Mouse (Mus musculus) MEL (cell line): ENCODE data around the gene Spata31d1d. TPM values are rescaled to one million over a fixed set of nuclear protein-coding genes. Genes with fewer than 3 reads are reported as not detected.

ENCODE experiments used
- DNase-seq: peaks from one replicate; pipeline ENCODE4 v3.0.0; 2011; ENCODE audit warnings: low read depth, low spot score
- H3K27ac ChIP-seq: 2 replicates; pipeline ENCODE4 v1.5.1; 2012; ENCODE audit warnings: low read depth, mild to moderate bottlenecking, control low read depth, low read length, moderate library complexity; ENCODE audit not compliant: control insufficient read depth
- H3K27me3 ChIP-seq, 2 experiments: fragments of 150-350 bp in 1 of 2; sonication (generic) in 1 of 2; 2 replicates each; pipeline ENCODE4 v1.6.1; 2012; ENCODE audit warnings: low read length in 2 of 2, mild to moderate bottlenecking in 2 of 2, improper control_type of control experiment in 1 of 2, moderate library complexity in 1 of 2; ENCODE audit not compliant: insufficient read depth in 2 of 2, control insufficient read depth in 1 of 2
- H3K36me3 ChIP-seq, 2 experiments: 2 replicates each; pipeline ENCODE4 v1.6.1; 2012 to 2014; ENCODE audit warnings: low read length in 2 of 2, improper control_type of control experiment in 1 of 2, inconsistent platforms in 1 of 2, mild to moderate bottlenecking in 1 of 2; ENCODE audit not compliant: insufficient read depth in 2 of 2, control insufficient read depth in 1 of 2
- H3K4me1 ChIP-seq, 2 experiments: fragments of 150-350 bp in 1 of 2; sonication (generic) in 1 of 2; 2 replicates each; pipeline ENCODE4 v1.6.1; 2012; ENCODE audit warnings: low read length in 2 of 2, improper control_type of control experiment in 1 of 2, mild to moderate bottlenecking in 1 of 2; ENCODE audit not compliant: insufficient read depth in 2 of 2, control insufficient read depth in 1 of 2
- H3K4me3 ChIP-seq, 2 experiments: fragments of 150-350 bp in 1 of 2; sonication (generic) in 1 of 2; 2 replicates each; pipeline ENCODE4 v1.5.1; 2012; ENCODE audit warnings: low read depth in 2 of 2, low read length in 2 of 2, mild to moderate bottlenecking in 2 of 2, moderate library complexity in 2 of 2, control low read depth in 1 of 2, improper control_type of control experiment in 1 of 2; ENCODE audit not compliant: control insufficient read depth in 1 of 2, insufficient read depth in 1 of 2
- H3K79me2 ChIP-seq: 2 replicates; pipeline ENCODE4 v1.6.1; 2012; ENCODE audit warnings: mild to moderate bottlenecking, low read length, moderate library complexity; ENCODE audit not compliant: control insufficient read depth, poor library complexity, insufficient read depth
- H3K9ac ChIP-seq: 2 replicates; pipeline ENCODE4 v1.6.1; 2012; ENCODE audit warnings: low read depth, mild to moderate bottlenecking, control low read depth, low read length, moderate library complexity; ENCODE audit not compliant: control insufficient read depth, poor library complexity, severe bottlenecking
- H3K9me3 ChIP-seq: fragments of 150-350 bp; sonication (generic); replicated peaks from 2 replicates; pipeline ENCODE4 v1.6.1; 2012; ENCODE audit warnings: mild to moderate bottlenecking, low read length, improper control_type of control experiment, moderate library complexity; ENCODE audit not compliant: insufficient read depth
- BHLHE40 ChIP-seq: IDR thresholded peaks from 2 replicates; pipeline ENCODE4 v1.6.1; 2012; ENCODE audit warnings: low read depth, mild to moderate bottlenecking, inconsistent platforms, low read length, improper control_type of control experiment, borderline replicate concordance
- CHD1 ChIP-seq: IDR thresholded peaks from 2 replicates; pipeline ENCODE4 v1.6.1; 2012; ENCODE audit warnings: low read depth, mild to moderate bottlenecking, inconsistent platforms, low read length, improper control_type of control experiment
- CHD2 ChIP-seq: IDR thresholded peaks from 2 replicates; pipeline ENCODE4 v1.6.1; 2011; ENCODE audit warnings: low read length, improper control_type of control experiment
- CTCF ChIP-seq, 3 experiments: IDR thresholded peaks in 2 of 3; conservative IDR thresholded peaks in 1 of 3; 2 replicates each; pipeline ENCODE4 v1.5.1; 2011 to 2012; ENCODE audit warnings: low read length in 3 of 3, low read depth in 2 of 3, mild to moderate bottlenecking in 2 of 3, improper control_type of control experiment in 1 of 3, inconsistent platforms in 1 of 3, mixed read lengths in 1 of 3, moderate library complexity in 1 of 3; ENCODE audit not compliant: control insufficient read depth in 1 of 3, insufficient read depth in 1 of 3, poor library complexity in 1 of 3, severe bottlenecking in 1 of 3
- E2F4 ChIP-seq: IDR thresholded peaks from 2 replicates; pipeline ENCODE4 v1.6.1; 2011; ENCODE audit warnings: low read depth, low read length, improper control_type of control experiment, borderline replicate concordance
- ELF1 ChIP-seq: IDR thresholded peaks from 2 replicates; pipeline ENCODE4 v1.6.1; 2014; ENCODE audit warnings: low read depth, mild to moderate bottlenecking, inconsistent platforms, low read length, improper control_type of control experiment, moderate library complexity
- ETS1 ChIP-seq: IDR thresholded peaks from 2 replicates; pipeline ENCODE4 v1.6.1; 2012; ENCODE audit warnings: low read depth, mild to moderate bottlenecking, inconsistent platforms, low read length, improper control_type of control experiment, moderate library complexity
- GABPA ChIP-seq: IDR thresholded peaks from 2 replicates; pipeline ENCODE4 v1.6.1; 2012; ENCODE audit warnings: low read depth, mild to moderate bottlenecking, inconsistent platforms, low read length, improper control_type of control experiment, moderate library complexity
- GATA1 ChIP-seq: IDR thresholded peaks from 2 replicates; pipeline ENCODE4 v1.6.1; 2011; ENCODE audit warnings: low read depth, low read length, improper control_type of control experiment
- HCFC1 ChIP-seq: IDR thresholded peaks from 2 replicates; pipeline ENCODE4 v1.6.1; 2012; ENCODE audit warnings: low read depth, mild to moderate bottlenecking, inconsistent platforms, low read length, improper control_type of control experiment, moderate library complexity
- JUND ChIP-seq: IDR thresholded peaks from 2 replicates; pipeline ENCODE4 v1.6.1; 2011; ENCODE audit warnings: low read depth, mild to moderate bottlenecking, improper control_type of control experiment, low read length
- MAFK ChIP-seq: IDR thresholded peaks from 2 replicates; pipeline ENCODE4 v1.6.1; 2011; ENCODE audit warnings: low read depth, mild to moderate bottlenecking, low read length, improper control_type of control experiment, borderline replicate concordance
- MAX ChIP-seq: IDR thresholded peaks from 2 replicates; pipeline ENCODE4 v1.6.1; 2011; ENCODE audit warnings: low read length, improper control_type of control experiment
- MAZ ChIP-seq: IDR thresholded peaks from 2 replicates; pipeline ENCODE4 v1.6.1; 2012; ENCODE audit warnings: low read depth, mild to moderate bottlenecking, inconsistent platforms, low read length, improper control_type of control experiment
- MEF2A ChIP-seq: IDR thresholded peaks from 2 replicates; pipeline ENCODE4 v1.6.1; 2014; ENCODE audit warnings: low read depth, mild to moderate bottlenecking, inconsistent platforms, low read length, improper control_type of control experiment; ENCODE audit not compliant: poor library complexity, insufficient replicate concordance, severe bottlenecking; ENCODE audit errors: extremely low read depth
- MXI1 ChIP-seq: IDR thresholded peaks from 2 replicates; pipeline ENCODE4 v1.6.1; 2011; ENCODE audit warnings: mild to moderate bottlenecking, low read depth, low read length, improper control_type of control experiment
- MYB ChIP-seq: IDR thresholded peaks from 2 replicates; pipeline ENCODE4 v1.6.1; 2011; ENCODE audit warnings: mild to moderate bottlenecking, low read depth, low read length, improper control_type of control experiment
- MYC ChIP-seq: IDR thresholded peaks from 2 replicates; pipeline ENCODE4 v1.6.1; 2011; ENCODE audit warnings: low read depth, mild to moderate bottlenecking, low read length, improper control_type of control experiment, moderate library complexity
- NELFE ChIP-seq: IDR thresholded peaks from 2 replicates; pipeline ENCODE4 v1.6.1; 2011; ENCODE audit warnings: low read depth, low read length, improper control_type of control experiment
- NRF1 ChIP-seq: IDR thresholded peaks from 2 replicates; pipeline ENCODE4 v1.6.1; 2014; ENCODE audit warnings: low read depth, mild to moderate bottlenecking, inconsistent platforms, low read length, improper control_type of control experiment, moderate library complexity; ENCODE audit not compliant: poor library complexity, insufficient read depth, severe bottlenecking
- POLR2AphosphoS2 ChIP-seq: IDR thresholded peaks from 2 replicates; pipeline ENCODE4 v1.6.1; 2011; ENCODE audit warnings: low read length, improper control_type of control experiment
- RAD21 ChIP-seq: IDR thresholded peaks from 2 replicates; pipeline ENCODE4 v1.6.1; 2011; ENCODE audit warnings: mild to moderate bottlenecking, low read depth, low read length, improper control_type of control experiment
- RCOR1 ChIP-seq: IDR thresholded peaks from 2 replicates; pipeline ENCODE4 v1.6.1; 2012; ENCODE audit warnings: low read depth, mild to moderate bottlenecking, inconsistent platforms, low read length, improper control_type of control experiment
- SIN3A ChIP-seq: IDR thresholded peaks from 2 replicates; pipeline ENCODE4 v1.6.1; 2012; ENCODE audit warnings: low read length, improper control_type of control experiment, inconsistent platforms
- SMC3 ChIP-seq: IDR thresholded peaks from 2 replicates; pipeline ENCODE4 v1.6.1; 2011; ENCODE audit warnings: low read depth, low read length, improper control_type of control experiment
- TAL1 ChIP-seq: IDR thresholded peaks from 2 replicates; pipeline ENCODE4 v1.6.1; 2012; ENCODE audit warnings: mild to moderate bottlenecking, inconsistent platforms, low read length, moderate library complexity, mixed read lengths
- TCF12 ChIP-seq: IDR thresholded peaks from 2 replicates; pipeline ENCODE4 v1.6.1; 2014; ENCODE audit warnings: low read depth, mild to moderate bottlenecking, inconsistent platforms, low read length, improper control_type of control experiment, moderate library complexity
- UBTF ChIP-seq: IDR thresholded peaks from 2 replicates; pipeline ENCODE4 v1.6.1; 2012; ENCODE audit warnings: low read depth, mild to moderate bottlenecking, inconsistent platforms, low read length, improper control_type of control experiment, moderate library complexity, borderline replicate concordance; ENCODE audit not compliant: insufficient read depth
- ZC3H11A ChIP-seq: IDR thresholded peaks from 2 replicates; pipeline ENCODE4 v1.6.1; 2012; ENCODE audit warnings: low read depth, mild to moderate bottlenecking, inconsistent platforms, low read length, improper control_type of control experiment
- ZKSCAN1 ChIP-seq: IDR thresholded peaks from 2 replicates; pipeline ENCODE4 v1.6.1; 2012; ENCODE audit warnings: low read depth, mild to moderate bottlenecking, inconsistent platforms, low read length, improper control_type of control experiment, moderate library complexity
- ZMIZ1 ChIP-seq: IDR thresholded peaks from 2 replicates; pipeline ENCODE4 v1.6.1; 2012; ENCODE audit warnings: low read depth, mild to moderate bottlenecking, inconsistent platforms, low read length, improper control_type of control experiment, moderate library complexity
- ZNF384 ChIP-seq: IDR thresholded peaks from 2 replicates; pipeline ENCODE4 v1.6.1; 2012; ENCODE audit warnings: low read depth, mild to moderate bottlenecking, inconsistent platforms, low read length, improper control_type of control experiment
- polyA plus RNA-seq, 2 experiments: library from polyadenylated mRNA; stranded (reverse) in 1 of 2; unstranded in 1 of 2; fragments of >175 nt in 1 of 2; fragments of >200 nt in 1 of 2; gene quantifications; 2 replicates each; pipeline versions ENCODE4 v1.2.1 to v1.2.4; 2012; ENCODE audit warnings: low replicate concordance in 2 of 2, low read depth in 1 of 2; ENCODE audit not compliant: insufficient read length in 2 of 2, insufficient read depth in 1 of 2, missing spikeins in 1 of 2
- total RNA-seq: library from RNA; depleted of rRNA; stranded (reverse); fragments of 300-350 nt; gene quantifications from 2 replicates; pipeline ENCODE4 v1.2.3, GENCODE M21; 2012

The Spata31d1d gene
- total and polyA plus RNA-seq, 3 experiments: not detected

DNA sequence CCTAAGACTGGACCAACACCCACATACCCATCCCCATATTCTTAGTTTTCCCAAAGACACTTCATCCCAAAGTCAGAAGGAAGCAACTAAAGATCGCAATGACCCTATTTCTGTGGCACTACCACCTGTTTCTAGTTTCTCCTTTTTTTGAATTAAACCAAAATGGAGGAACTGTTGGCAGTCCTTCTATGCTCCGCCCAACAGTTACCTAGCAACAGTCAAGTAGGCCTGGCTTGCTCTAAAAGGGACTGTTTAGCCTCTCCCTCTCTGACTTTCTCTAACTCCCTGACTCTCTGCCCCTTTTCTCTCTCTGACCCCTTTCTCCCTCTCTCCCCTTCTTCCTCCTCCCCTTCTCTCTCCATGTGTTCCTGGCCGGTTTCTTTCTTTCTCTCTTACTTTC is 46.3 kb downstream of the Spata31d1d start:
- DNase-seq: peak; percentile 68
- no peaks in the 10 kb centered on the region for H3K27me3 ChIP-seq
- H3K79me2 ChIP-seq: no peaks in the 10 kb centered on the region
- H3K4me3 ChIP-seq: no peak overlapping the region
- peaks cover 0 to 20% of the 10 kb centered on the region in 2 experiments; a peak in 3 of 4 replicates for H3K4me1 ChIP-seq
- no peak overlapping the region for H3K9ac ChIP-seq
- peaks cover 0 to 16% of the 10 kb centered on the region in 2 experiments; a peak in 2 of 4 replicates for H3K36me3 ChIP-seq
- no peaks in the 10 kb centered on the region for H3K9me3 ChIP-seq
- H3K27ac ChIP-seq: no peak overlapping the region
- TF ChIP-seq BHLHE40 (no peak), SIN3A (0 out of 2 replicates have a peak, but pooled peaks have one; percentile 13)
- TF ChIP-seq, all 39 proteins: peak for 1

DNA sequence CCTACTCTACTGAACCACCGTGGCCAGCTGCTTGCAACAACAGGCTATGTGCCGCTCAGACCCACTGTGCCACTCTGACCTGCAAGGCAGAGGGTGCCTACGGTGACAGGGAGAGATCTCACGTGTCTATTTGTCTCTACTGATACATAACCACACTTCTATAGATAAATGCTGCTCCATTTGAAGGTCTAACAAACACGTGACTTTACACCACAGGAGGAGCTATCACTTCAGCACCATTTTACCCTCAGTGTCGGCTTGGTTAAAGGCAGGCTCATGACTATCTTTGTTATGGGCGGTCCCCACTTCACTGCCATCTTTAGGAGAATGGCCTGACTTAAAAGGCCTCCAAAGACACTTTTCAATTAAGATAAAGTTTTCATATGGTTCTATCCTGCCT is 48.9 kb downstream of the Spata31d1d start:
- peak; percentile 91 for DNase-seq
- no peak overlapping the region for H3K9ac ChIP-seq
- no peaks in the 10 kb centered on the region for H3K9me3 ChIP-seq
- H3K27me3 ChIP-seq: no peaks in the 10 kb centered on the region
- no peak overlapping the region for H3K27ac ChIP-seq
- H3K36me3 ChIP-seq: peaks cover 0 to 8% of the 10 kb centered on the region in 2 experiments; a peak in 1 of 4 replicates
- no peak overlapping the region for H3K4me3 ChIP-seq
- peaks cover 0 to 14% of the 10 kb centered on the region in 2 experiments; a peak in 3 of 4 replicates for H3K4me1 ChIP-seq
- no peaks in the 10 kb centered on the region for H3K79me2 ChIP-seq
- TF ChIP-seq TCF12: no peak
- TF ChIP-seq ETS1: peak; percentile 51; the same call in 1 of the 2 replicates
- TF ChIP-seq CHD1: no peak
- TF ChIP-seq RAD21: no peak
- no peak for TF ChIP-seq E2F4
- TF ChIP-seq ZNF384: no peak
- TF ChIP-seq MAFK: no peak
- TF ChIP-seq RCOR1: peak; percentile 52; the same call in 1 of the 2 replicates
- peak; percentile 62 for TF ChIP-seq GATA1
- peak; percentile 100 for TF ChIP-seq MXI1
- no peak for TF ChIP-seq NELFE
- no peak for TF ChIP-seq ELF1
- TF ChIP-seq UBTF: no peak
- TF ChIP-seq SMC3: 0 out of 2 replicates have a peak, but pooled peaks have one; percentile 5
- no peak for TF ChIP-seq JUND
- no peak for TF ChIP-seq ZMIZ1
- TF ChIP-seq MAX: peak; percentile 100
- TF ChIP-seq MAZ: no peak
- TF ChIP-seq ZKSCAN1: no peak
- no peak for TF ChIP-seq GABPA
- TF ChIP-seq MEF2A: no peak
- TF ChIP-seq ZC3H11A: no peak
- no peak for TF ChIP-seq MYB
- TF ChIP-seq CTCF (IDR thresholded peaks at IDR 0.05 in 2 of 3, conservative IDR thresholded peaks at IDR 0.05 in 1 of 3; ENCODE audit: control insufficient read depth in 1 of 3, insufficient read depth in 1 of 3, low read depth in 2 of 3, low read length in 3 of 3, poor library complexity in 1 of 3, severe bottlenecking in 1 of 3): no peak
- peak; percentile 100 for TF ChIP-seq SIN3A
- no peak for TF ChIP-seq HCFC1
- TF ChIP-seq CHD2: no peak
- TF ChIP-seq TAL1: no peak
- TF ChIP-seq BHLHE40: peak; percentile 98
- no peak for TF ChIP-seq NRF1
- TF ChIP-seq POLR2AphosphoS2: no peak
- TF ChIP-seq MYC: peak; percentile 91
